Mouse (Mus musculus): ENCODE results near the gene Mdc1. TPM values are rescaled to one million over a fixed set of nuclear protein-coding genes. Genes with fewer than 3 reads are reported as not detected.
"Not testable (repeated sequence)": the region's sequence is repeated elsewhere in the genome, so short reads cannot be mapped to it uniquely, and the experiment has no call there.

Mdc1 gene
- polyA plus RNA-seq, 1 experiment from 2014 or later = 13.2 TPM

- Histone ChIP-seq H3K36me3 (ENCODE audit: control insufficient read depth, insufficient read depth) (peaks cover 29% of the 10 kb centered on the region), H3K4me1 (replicated peaks; ENCODE audit: control insufficient read depth, insufficient read depth, low read length) (peaks cover 53% of the 10 kb centered on the region), H3K9ac (replicated peaks; ENCODE audit: low read depth, low read length) (peak within 1 kb of the TSS; percentile 83), H3K27me3 (replicated peaks; ENCODE audit: control insufficient read depth, insufficient read depth, low read length) (no peaks in the 10 kb centered on the region), H3K9me3 (ENCODE audit: control insufficient read depth, low read length) (no peaks in the 10 kb centered on the region), H3K4me2 (ENCODE audit: low read length) (peak within 1 kb of the TSS; percentile 78), H3K27ac (ENCODE audit: low read length) (peak within 1 kb of the TSS; percentile 94), H3K4me3 (replicated peaks; ENCODE audit: low read length) (peak within 1 kb of the TSS; percentile 63)
- WGBS = 1% methylated on average over 29 of the region's 29 CpGs
- peak; percentile 77 for ATAC-seq
Observed at GRCm38 (mm10) chr17:35838122-35838544, 3.2 kb upstream of the Mdc1 start, which contains the start of gene Tubb5. Gene Tubb5, minus strand, starts transcription at chr17:35838306.

- peaks cover 48% of the 10 kb centered on the region for H3K4me1 ChIP-seq (replicated peaks; ENCODE audit: control insufficient read depth, insufficient read depth, low read length)
- H3K4me2 ChIP-seq (ENCODE audit: low read length) = peak overlapping the region; percentile 78
- ATAC-seq = no peak
Observed at GRCm38 (mm10) chr17:35838570-35838969, 2.7 kb upstream of the Mdc1 start.

GRCm38 (mm10) chr17:35839002-35839401, 2.3 kb upstream of the Mdc1 start:
- Histone ChIP-seq H3K27ac (ENCODE audit: low read length) (peak overlapping the region; percentile 94), H3K36me3 (ENCODE audit: control insufficient read depth, insufficient read depth) (peaks cover 24% of the 10 kb centered on the region), H3K9ac (replicated peaks; ENCODE audit: low read depth, low read length) (peak overlapping the region; percentile 61), H3K4me2 (ENCODE audit: low read length) (peak overlapping the region; percentile 78), H3K4me3 (replicated peaks; ENCODE audit: low read length) (peak overlapping the region; percentile 63), H3K4me1 (replicated peaks; ENCODE audit: control insufficient read depth, insufficient read depth, low read length) (peaks cover 44% of the 10 kb centered on the region)
- ATAC-seq; H3K27me3 ChIP-seq (replicated peaks; ENCODE audit: control insufficient read depth, insufficient read depth, low read length); H3K9me3 ChIP-seq (ENCODE audit: control insufficient read depth, low read length): not testable (repeated sequence)
- 41% methylated on average over 3 of the region's 3 CpGs for WGBS

More at GRCm38 (mm10) chr17:35838570-35838969, 2.7 kb upstream of the Mdc1 start:
- Histone ChIP-seq H3K9ac (replicated peaks; ENCODE audit: low read depth, low read length) (peak overlapping the region; percentile 61), H3K27ac (ENCODE audit: low read length) (peak overlapping the region; percentile 94), H3K4me3 (replicated peaks; ENCODE audit: low read length) (peak overlapping the region; percentile 63), H3K27me3 (replicated peaks; ENCODE audit: control insufficient read depth, insufficient read depth, low read length) (no peaks in the 10 kb centered on the region), H3K36me3 (ENCODE audit: control insufficient read depth, insufficient read depth) (peaks cover 27% of the 10 kb centered on the region), H3K9me3 (ENCODE audit: control insufficient read depth, low read length) (no peaks in the 10 kb centered on the region)
- 0% methylated on average over 5 of the region's 5 CpGs for WGBS

GRCm38 (mm10) chr17:35840561-35840960, 754 bp upstream of the Mdc1 start:
- peak overlapping the region; percentile 72; the same call in 1 of the 2 replicates for H3K27ac ChIP-seq (ENCODE audit: low read length)
- no peak for ATAC-seq
- WGBS = 58% methylated on average over 14 of the region's 14 CpGs
- no peaks in the 10 kb centered on the region for H3K27me3 ChIP-seq (replicated peaks; ENCODE audit: control insufficient read depth, insufficient read depth, low read length)
- H3K4me1 ChIP-seq (replicated peaks; ENCODE audit: control insufficient read depth, insufficient read depth, low read length) = peaks cover 29% of the 10 kb centered on the region
- peak overlapping the region; percentile 44 for H3K4me2 ChIP-seq (ENCODE audit: low read length)
- peaks cover 13% of the 10 kb centered on the region for H3K36me3 ChIP-seq (ENCODE audit: control insufficient read depth, insufficient read depth)
- H3K9ac ChIP-seq (replicated peaks; ENCODE audit: low read depth, low read length) = peak overlapping the region; percentile 45
- H3K9me3 ChIP-seq (ENCODE audit: control insufficient read depth, low read length) = no peaks in the 10 kb centered on the region
- peak overlapping the region; percentile 69 for H3K4me3 ChIP-seq (replicated peaks; ENCODE audit: low read length)

GRCm38 (mm10) chr17:35842006-35842405, 691 bp downstream of the Mdc1 start:
- peaks cover 23% of the 10 kb centered on the region for H3K4me1 ChIP-seq (replicated peaks; ENCODE audit: control insufficient read depth, insufficient read depth, low read length)
- no peaks in the 10 kb centered on the region for H3K27me3 ChIP-seq (replicated peaks; ENCODE audit: control insufficient read depth, insufficient read depth, low read length)
- peaks cover 10% of the 10 kb centered on the region for H3K36me3 ChIP-seq (ENCODE audit: control insufficient read depth, insufficient read depth)
- peak overlapping the region; percentile 65 for H3K9ac ChIP-seq (replicated peaks; ENCODE audit: low read depth, low read length)
- H3K9me3 ChIP-seq (ENCODE audit: control insufficient read depth, low read length) = no peaks in the 10 kb centered on the region
- peak overlapping the region; percentile 82 for H3K4me2 ChIP-seq (ENCODE audit: low read length)
- H3K4me3 ChIP-seq (replicated peaks; ENCODE audit: low read length) = peak overlapping the region; percentile 69
- no peak for ATAC-seq
- 21% methylated on average over 11 of the region's 11 CpGs for WGBS
- H3K27ac ChIP-seq (ENCODE audit: low read length) = peak overlapping the region; percentile 80

- 96% methylated on average over 3 of the region's 3 CpGs for WGBS
- no peak for ATAC-seq
- H3K36me3 ChIP-seq (ENCODE audit: control insufficient read depth, insufficient read depth) = peaks cover 16% of the 10 kb centered on the region
- H3K27ac ChIP-seq (ENCODE audit: low read length) = no peak overlapping the region
- H3K4me2 ChIP-seq (ENCODE audit: low read length) = no peak overlapping the region
- no peaks in the 10 kb centered on the region for H3K27me3 ChIP-seq (replicated peaks; ENCODE audit: control insufficient read depth, insufficient read depth, low read length)
- no peak overlapping the region for H3K9ac ChIP-seq (replicated peaks; ENCODE audit: low read depth, low read length)
- H3K9me3 ChIP-seq (ENCODE audit: control insufficient read depth, low read length) = no peaks in the 10 kb centered on the region
- peaks cover 23% of the 10 kb centered on the region for H3K4me1 ChIP-seq (replicated peaks; ENCODE audit: control insufficient read depth, insufficient read depth, low read length)
- no peak overlapping the region for H3K4me3 ChIP-seq (replicated peaks; ENCODE audit: low read length)
Observed at GRCm38 (mm10) chr17:35843514-35843913, 2.2 kb downstream of the Mdc1 start.

- Histone ChIP-seq H3K4me1 (replicated peaks; ENCODE audit: control insufficient read depth, insufficient read depth, low read length) (no peaks in the 10 kb centered on the region), H3K27me3 (replicated peaks; ENCODE audit: control insufficient read depth, insufficient read depth, low read length) (no peaks in the 10 kb centered on the region), H3K4me2 (ENCODE audit: low read length) (no peak overlapping the region), H3K9me3 (ENCODE audit: control insufficient read depth, low read length) (no peaks in the 10 kb centered on the region), H3K27ac (ENCODE audit: low read length) (no peak overlapping the region), H3K4me3 (replicated peaks; ENCODE audit: low read length) (no peak overlapping the region), H3K9ac (replicated peaks; ENCODE audit: low read depth, low read length) (no peak overlapping the region), H3K36me3 (ENCODE audit: control insufficient read depth, insufficient read depth) (peaks cover 39% of the 10 kb centered on the region)
- WGBS = 79% methylated on average over 1 of the region's 1 CpGs
- ATAC-seq = no peak
Observed at GRCm38 (mm10) chr17:35848112-35848511, 6.8 kb downstream of the Mdc1 start.

GRCm38 (mm10) chr17:35850974-35851373, 9.7 kb downstream of the Mdc1 start:
- peaks cover 37% of the 10 kb centered on the region for H3K36me3 ChIP-seq (ENCODE audit: control insufficient read depth, insufficient read depth)
- 90% methylated on average over 3 of the region's 3 CpGs for WGBS
- no peaks in the 10 kb centered on the region for H3K4me1 ChIP-seq (replicated peaks; ENCODE audit: control insufficient read depth, insufficient read depth, low read length)
- no peak overlapping the region for H3K4me3 ChIP-seq (replicated peaks; ENCODE audit: low read length)
- H3K27ac ChIP-seq (ENCODE audit: low read length) = no peak overlapping the region
- H3K9ac ChIP-seq (replicated peaks; ENCODE audit: low read depth, low read length) = no peak overlapping the region
- no peaks in the 10 kb centered on the region for H3K27me3 ChIP-seq (replicated peaks; ENCODE audit: control insufficient read depth, insufficient read depth, low read length)
- no peak for ATAC-seq
- no peaks in the 10 kb centered on the region for H3K9me3 ChIP-seq (ENCODE audit: control insufficient read depth, low read length)
- H3K4me2 ChIP-seq (ENCODE audit: low read length) = no peak overlapping the region

- Histone ChIP-seq H3K4me3 (replicated peaks; ENCODE audit: low read length) (no peak overlapping the region), H3K9ac (replicated peaks; ENCODE audit: low read depth, low read length) (no peak overlapping the region), H3K27me3 (replicated peaks; ENCODE audit: control insufficient read depth, insufficient read depth, low read length) (no peaks in the 10 kb centered on the region), H3K4me1 (replicated peaks; ENCODE audit: control insufficient read depth, insufficient read depth, low read length) (peaks cover 8% of the 10 kb centered on the region), H3K9me3 (ENCODE audit: control insufficient read depth, low read length) (no peaks in the 10 kb centered on the region), H3K36me3 (ENCODE audit: control insufficient read depth, insufficient read depth) (peaks cover 11% of the 10 kb centered on the region), H3K4me2 (ENCODE audit: low read length) (no peak overlapping the region), H3K27ac (ENCODE audit: low read length) (no peak overlapping the region)
- WGBS = 95% methylated on average over 1 of the region's 1 CpGs
- ATAC-seq = no peak
Observed at GRCm38 (mm10) chr17:35859371-35859770, 18.1 kb downstream of the Mdc1 start.

- no peaks in the 10 kb centered on the region for H3K9me3 ChIP-seq (ENCODE audit: control insufficient read depth, low read length)
- 68% methylated on average over 2 of the region's 2 CpGs for WGBS
- no peak overlapping the region for H3K4me2 ChIP-seq (ENCODE audit: low read length)
- no peak overlapping the region for H3K27ac ChIP-seq (ENCODE audit: low read length)
- ATAC-seq = no peak
- no peaks in the 10 kb centered on the region for H3K27me3 ChIP-seq (replicated peaks; ENCODE audit: control insufficient read depth, insufficient read depth, low read length)
- peaks cover 13% of the 10 kb centered on the region for H3K4me1 ChIP-seq (replicated peaks; ENCODE audit: control insufficient read depth, insufficient read depth, low read length)
- H3K9ac ChIP-seq (replicated peaks; ENCODE audit: low read depth, low read length) = no peak overlapping the region
- peaks cover 11% of the 10 kb centered on the region for H3K36me3 ChIP-seq (ENCODE audit: control insufficient read depth, insufficient read depth)
- no peak overlapping the region for H3K4me3 ChIP-seq (replicated peaks; ENCODE audit: low read length)
Observed at GRCm38 (mm10) chr17:35859835-35860234, 18.5 kb downstream of the Mdc1 start.
